17 mouse cellular contexts compared by ENCODE assay signal in genomic region chr19:40226516-40227151, GRCm38 (mm10). TPM values are rescaled to one million over a fixed set of nuclear protein-coding genes. Genes with fewer than 3 reads are reported as not detected.
"Had no signal": no experiment of that assay in that cellular context is flagged by ENCODE, and none has a peak within 500 bp of the region (broad histone marks: within the 10 kb centered on the region; RNA-seq: fewer than 3 reads in every experiment).

No protein-coding gene starts in this region.

- H3K27me3 ChIP-seq: midbrain, embryonic 12.5 days; neural tube, embryonic 13.5 days had no signal

- H3K27ac ChIP-seq: left cerebral cortex, adult 2 months; limb, embryonic 10.5 days; midbrain, embryonic 12.5 days; neural tube, embryonic 13.5 days had no signal

- ATAC-seq: hindbrain, embryonic 16.5 days; inflammation-experienced regulatory T-cells, adult 6 months; intestine, postnatal 0 days had no signal

- H3K9ac ChIP-seq: midbrain, embryonic 12.5 days; neural tube, embryonic 13.5 days had no signal

- H3K36me3 ChIP-seq: limb, embryonic 10.5 days; midbrain, embryonic 12.5 days; neural tube, embryonic 13.5 days had no signal

- DNase-seq: lung, adult 18-20 months; right cerebral cortex, adult 18-20 months; right cerebral cortex, postnatal 25 days; thymus, postnatal 36 days had no signal

- H3K4me3 ChIP-seq: left cerebral cortex, adult 2 months; limb, embryonic 10.5 days; midbrain, embryonic 12.5 days; neural tube, embryonic 13.5 days had no signal

- H3K4me2 ChIP-seq: midbrain, embryonic 12.5 days; neural tube, embryonic 13.5 days had no signal

- H3K4me1 ChIP-seq: limb, embryonic 10.5 days; midbrain, embryonic 12.5 days; neural tube, embryonic 13.5 days had no signal

- H3K9me3 ChIP-seq: limb, embryonic 10.5 days; midbrain, embryonic 12.5 days; neural tube, embryonic 13.5 days had no signal

RNA-seq across cellular contexts. Expression of gene Cyp2c70, which starts 39.5 kb away (rescaled TPM):
- total RNA-seq: megakaryocyte-erythroid progenitor cell, adult 5-6 weeks had no signal
- polyA plus RNA-seq: hindbrain, embryonic 16.5 days; inflammation-experienced regulatory T-cells, adult 6 months; limb, embryonic 10.5 days; limb, embryonic 14.5 days; lung, embryonic 16.5 days; midbrain, embryonic 12.5 days; midbrain, embryonic 16.5 days; neural tube, embryonic 13.5 days; small intestine, adult 2 months; thymus, postnatal 0 days had no signal
